Mouse (Mus musculus) CH12.LX (cell line): Measurements from ENCODE around the gene Tmeff2. TPM values are rescaled to one million over a fixed set of nuclear protein-coding genes. Genes with fewer than 3 reads are reported as not detected.

Source experiments
- DNase-seq: peaks from one replicate; pipeline ENCODE4 v3.0.0-alpha.2; 2013; ENCODE audit errors: extremely low read depth
- H3K27ac ChIP-seq: 2 replicates; pipeline ENCODE4 v1.5.1; 2012; ENCODE audit warnings: low read depth, mild to moderate bottlenecking, control low read depth, moderate library complexity; ENCODE audit not compliant: insufficient read depth
- H3K27me3 ChIP-seq: replicated peaks from 2 replicates; pipeline ENCODE3; 2012; ENCODE audit warnings: inconsistent platforms
- H3K36me3 ChIP-seq, 2 experiments: replicated peaks in 1 of 2; 2 replicates each; pipeline versions ENCODE3 to v1.6.1; 2012; ENCODE audit warnings: inconsistent platforms in 1 of 2, low read length in 1 of 2, mild to moderate bottlenecking in 1 of 2, mixed read lengths in 1 of 2, moderate library complexity in 1 of 2; ENCODE audit not compliant: control insufficient read depth in 1 of 2, insufficient read depth in 1 of 2
- H3K4me1 ChIP-seq, 2 experiments: 2 replicates each; pipeline ENCODE4 v1.6.1; 2012; ENCODE audit warnings: inconsistent platforms in 1 of 2, moderate library complexity in 1 of 2; ENCODE audit not compliant: insufficient read depth in 2 of 2, control insufficient read depth in 1 of 2
- H3K4me2 ChIP-seq: 2 replicates; pipeline ENCODE4 v1.6.1; 2012; ENCODE audit warnings: low read depth, mild to moderate bottlenecking, control low read depth; ENCODE audit not compliant: poor library complexity, insufficient read depth, severe bottlenecking
- H3K4me3 ChIP-seq, 3 experiments: fragments of 150-350 bp in 1 of 3; sonication (generic) in 1 of 3; replicated peaks in 1 of 3; 2 replicates each; pipeline versions ENCODE3 to v1.5.1; 2011 to 2012; ENCODE audit warnings: low read depth in 2 of 3, low read length in 2 of 3, mild to moderate bottlenecking in 2 of 3, moderate library complexity in 2 of 3, control low read depth in 1 of 3, improper control_type of control experiment in 1 of 3, inconsistent platforms in 1 of 3, mixed read lengths in 1 of 3; ENCODE audit not compliant: poor library complexity in 1 of 3
- H3K79me2 ChIP-seq: replicated peaks from 2 replicates; pipeline ENCODE4 v1.6.1; 2012; ENCODE audit warnings: mild to moderate bottlenecking, moderate library complexity; ENCODE audit not compliant: control insufficient read depth, poor library complexity, insufficient read depth, severe bottlenecking; ENCODE audit errors: extremely low read depth
- H3K9ac ChIP-seq: 2 replicates; pipeline ENCODE4 v1.6.1; 2012; ENCODE audit warnings: low read depth, mild to moderate bottlenecking, control low read depth, moderate library complexity; ENCODE audit not compliant: insufficient read depth
- H3K9me3 ChIP-seq: replicated peaks from 2 replicates; pipeline ENCODE3; 2012; ENCODE audit warnings: low read length, inconsistent platforms, mixed read lengths
- BHLHE40 ChIP-seq: IDR thresholded peaks from 2 replicates; pipeline ENCODE4 v1.6.1; 2011; ENCODE audit warnings: mild to moderate bottlenecking, low read depth, low read length, improper control_type of control experiment
- CHD1 ChIP-seq: IDR thresholded peaks from 2 replicates; pipeline ENCODE4 v1.6.1; 2012; ENCODE audit warnings: low read depth, low read length, improper control_type of control experiment, inconsistent platforms
- CTCF ChIP-seq, 2 experiments: IDR thresholded peaks in 1 of 2; conservative IDR thresholded peaks in 1 of 2; 2 replicates each; pipeline ENCODE4 v1.5.1; 2011 to 2012; ENCODE audit warnings: low read depth in 2 of 2, low read length in 2 of 2, improper control_type of control experiment in 1 of 2, inconsistent platforms in 1 of 2, mild to moderate bottlenecking in 1 of 2, moderate library complexity in 1 of 2
- E2F4 ChIP-seq: IDR thresholded peaks from 2 replicates; pipeline ENCODE4 v1.6.1; 2011; ENCODE audit warnings: low read depth, low read length, improper control_type of control experiment; ENCODE audit not compliant: insufficient replicate concordance
- ELF1 ChIP-seq: IDR thresholded peaks from 2 replicates; pipeline ENCODE4 v1.6.1; 2014; ENCODE audit warnings: low read depth, mild to moderate bottlenecking, inconsistent platforms, low read length, improper control_type of control experiment
- EP300 ChIP-seq: IDR thresholded peaks from 2 replicates; pipeline ENCODE4 v1.6.1; 2011; ENCODE audit warnings: low read length, improper control_type of control experiment
- HCFC1 ChIP-seq: IDR thresholded peaks from 2 replicates; pipeline ENCODE4 v1.6.1; 2012; ENCODE audit warnings: low read depth, mild to moderate bottlenecking, inconsistent platforms, low read length, improper control_type of control experiment
- JUN ChIP-seq: IDR thresholded peaks from 2 replicates; pipeline ENCODE4 v1.6.1; 2011; ENCODE audit warnings: low read depth, mild to moderate bottlenecking, low read length, improper control_type of control experiment, moderate library complexity; ENCODE audit not compliant: insufficient read depth
- MAFK ChIP-seq: IDR thresholded peaks from 2 replicates; pipeline ENCODE4 v1.6.1; 2011; ENCODE audit warnings: low read length, improper control_type of control experiment; ENCODE audit not compliant: insufficient replicate concordance
- NELFE ChIP-seq: IDR thresholded peaks from 2 replicates; pipeline ENCODE4 v1.6.1; 2011; ENCODE audit warnings: low read depth, low read length, improper control_type of control experiment
- PAX5 ChIP-seq: IDR thresholded peaks from 2 replicates; pipeline ENCODE4 v1.6.1; 2012; ENCODE audit warnings: low read length, inconsistent platforms, mixed read lengths
- POLR2AphosphoS2 ChIP-seq: IDR thresholded peaks from 2 replicates; pipeline ENCODE4 v1.6.1; 2011; ENCODE audit warnings: low read depth, low read length, improper control_type of control experiment
- RCOR1 ChIP-seq: conservative IDR thresholded peaks from 2 replicates; pipeline ENCODE4 v1.6.1; 2012; ENCODE audit warnings: low read depth, mild to moderate bottlenecking, inconsistent platforms, low read length, improper control_type of control experiment
- SMC3 ChIP-seq: IDR thresholded peaks from 2 replicates; pipeline ENCODE4 v1.6.1; 2011; ENCODE audit warnings: low read depth, low read length, improper control_type of control experiment
- TBP ChIP-seq: conservative IDR thresholded peaks from 2 replicates; pipeline ENCODE4 v1.6.1; 2011; ENCODE audit warnings: low read depth, low read length, improper control_type of control experiment
- UBTF ChIP-seq: IDR thresholded peaks from 2 replicates; pipeline ENCODE4 v1.6.1; 2012; ENCODE audit warnings: low read depth, mild to moderate bottlenecking, inconsistent platforms, low read length, improper control_type of control experiment, moderate library complexity
- USF1 ChIP-seq: IDR thresholded peaks from 2 replicates; pipeline ENCODE4 v1.6.1; 2014; ENCODE audit warnings: low read depth, mild to moderate bottlenecking, inconsistent platforms, low read length, improper control_type of control experiment
- USF2 ChIP-seq: conservative IDR thresholded peaks from 2 replicates; pipeline ENCODE4 v1.6.1; 2011; ENCODE audit warnings: low read depth, low read length, improper control_type of control experiment
- ZC3H11A ChIP-seq: IDR thresholded peaks from 2 replicates; pipeline ENCODE4 v1.6.1; 2012; ENCODE audit warnings: low read depth, mild to moderate bottlenecking, inconsistent platforms, low read length, improper control_type of control experiment
- ZMIZ1 ChIP-seq: IDR thresholded peaks from 2 replicates; pipeline ENCODE4 v1.6.1; 2012; ENCODE audit warnings: low read depth, mild to moderate bottlenecking, inconsistent platforms, low read length, improper control_type of control experiment
- ZNF384 ChIP-seq: IDR thresholded peaks from 2 replicates; pipeline ENCODE4 v1.6.1; 2012; ENCODE audit warnings: low read depth, low read length, improper control_type of control experiment, inconsistent platforms
- dilution Hi-C: fragments of 300-500 bp; cut with MboI; formaldehyde crosslinking; loops from 2 replicates; pipeline ENCODE4 v1.14.3; 2020; ENCODE audit warnings: low sequenced_read_pairs; ENCODE audit not compliant: extremely low pct_unique_long_range_greater_than_20kb, extremely low pct_ligation_motif_present
- in situ Hi-C: fragments of 300-500 bp; cut with MboI; formaldehyde crosslinking; loops from 3 replicates; pipeline ENCODE4 v1.14.3; 2019; ENCODE audit warnings: low sequenced_read_pairs, low pct_ligation_motif_present, low pct_unique_long_range_greater_than_20kb, mixed read lengths
- polyA plus RNA-seq: library from polyadenylated mRNA; unstranded; fragments of >175 nt; gene quantifications from 2 replicates; pipeline ENCODE4 v1.2.1, GENCODE M21; 2012; ENCODE audit warnings: low read depth; ENCODE audit not compliant: insufficient read length
- total RNA-seq, 2 experiments: library from RNA; depleted of rRNA; stranded (reverse); fragments of 300-350 nt in 1 of 2; fragments of >200 nt in 1 of 2; gene quantifications; 2 replicates each; pipeline ENCODE4 v1.2.3; 2012 to 2014

The Tmeff2 gene
- total and polyA plus RNA-seq, 3 experiments, result not detected

DNA sequence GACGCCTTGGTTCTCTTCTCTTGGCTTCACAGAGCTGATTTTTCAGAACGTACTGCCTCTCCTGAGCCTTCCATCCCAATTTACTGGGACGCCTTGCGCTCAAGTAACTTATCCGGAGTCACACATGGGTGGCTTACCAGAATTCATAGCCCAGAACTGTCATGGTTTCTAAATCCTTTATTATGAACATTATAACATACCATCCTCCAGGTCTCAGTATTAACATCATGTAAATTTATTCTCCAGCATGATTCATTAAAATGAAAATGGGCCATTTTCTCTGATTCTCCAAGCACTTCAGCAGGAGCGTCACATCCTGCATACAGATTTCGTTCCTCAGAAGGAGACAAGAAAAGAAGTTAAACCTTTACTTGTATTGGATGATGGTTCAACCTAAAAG, 144.4 kb downstream of the Tmeff2 start:
- dilution Hi-C loops (no loop called here), in situ Hi-C loops (no loop called here)
- H3K79me2 ChIP-seq, result no peaks in the 10 kb centered on the region
- no peaks in the 10 kb centered on the region for H3K9me3 ChIP-seq
- no peak for DNase-seq
- no peak overlapping the region for H3K9ac ChIP-seq
- no peaks in the 10 kb centered on the region for H3K36me3 ChIP-seq
- H3K4me3 ChIP-seq, result no peak overlapping the region
- no peak overlapping the region for H3K4me2 ChIP-seq
- TF ChIP-seq SMC3, result no peak
- TF ChIP-seq ZNF384, result no peak
- no peak for TF ChIP-seq ZC3H11A
- TF ChIP-seq CTCF (conservative IDR thresholded peaks at IDR 0.05 in 1 of 2, IDR thresholded peaks at IDR 0.05 in 1 of 2; ENCODE audit: low read depth in 2 of 2, low read length in 2 of 2), result no peak
- no peak for TF ChIP-seq USF1
- no peak for TF ChIP-seq HCFC1
- no peak for TF ChIP-seq TBP
- TF ChIP-seq EP300, result no peak
- TF ChIP-seq USF2, result no peak
- TF ChIP-seq PAX5, result no peak
- TF ChIP-seq NELFE, result no peak
- TF ChIP-seq ELF1, result no peak
- no peak for TF ChIP-seq RCOR1
- TF ChIP-seq UBTF, result no peak
- H3K27ac ChIP-seq, result no peak overlapping the region
- H3K27me3 ChIP-seq, result no peaks in the 10 kb centered on the region
- no peaks in the 10 kb centered on the region for H3K4me1 ChIP-seq

DNA sequence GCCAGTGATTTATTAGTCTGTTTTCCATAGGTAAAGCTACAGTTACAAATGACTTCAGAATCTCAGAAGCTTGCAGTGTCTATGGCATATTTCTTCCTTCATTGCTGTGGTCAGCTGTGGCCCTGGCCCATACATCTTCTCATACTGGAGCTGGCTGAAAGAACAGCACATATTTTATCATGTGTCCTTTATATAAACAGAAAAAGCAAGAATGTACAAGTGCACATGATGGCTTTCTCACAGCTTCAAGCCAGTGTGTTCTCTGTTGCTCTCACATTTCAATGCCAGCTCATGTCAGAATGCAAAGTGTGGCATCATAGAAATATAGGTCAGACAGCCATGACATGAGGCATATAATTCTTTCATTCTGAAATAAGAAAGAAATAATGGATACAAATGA, 164.1 kb downstream of the Tmeff2 start:
- Histone ChIP-seq H3K9me3 (no peaks in the 10 kb centered on the region), H3K9ac (no peak overlapping the region), H3K4me3 (no peak overlapping the region), H3K27me3 (no peaks in the 10 kb centered on the region), H3K79me2 (no peaks in the 10 kb centered on the region), H3K36me3 (no peaks in the 10 kb centered on the region), H3K27ac (no peak overlapping the region), H3K4me2 (no peak overlapping the region), H3K4me1 (no peaks in the 10 kb centered on the region)
- DNase-seq, result no peak
- TF ChIP-seq MAFK (no peak), BHLHE40 (no peak), ZMIZ1 (no peak), E2F4 (no peak), HCFC1 (no peak), JUN (no peak), CHD1 (no peak), NELFE (no peak), EP300 (no peak), POLR2AphosphoS2 (no peak), USF1 (no peak), ELF1 (no peak), ZC3H11A (no peak)
- in situ Hi-C loops (no loop called here), dilution Hi-C loops (no loop called here)
